Mouse (Mus musculus): Measurements from ENCODE around the gene Tnnc1.

Gene Tnnc1

GRCm38 (mm10) chr14:31244777-31245176 lies 36.7 kb downstream of the Tnnc1 start:
- in situ Hi-C loops (cut with MboI; ENCODE audit: unreplicated experiment in 2 of 2): loop anchor here (5.0 kb wide), 2 partner anchors 32 to 37 kb away; partner anchors contain the start of gene Tnnc1 (in 1 of the 2)

- in situ Hi-C loops (cut with MboI; ENCODE audit: unreplicated experiment in 2 of 2): loop anchor here in 1 of 2 experiments (5.0 kb wide), 1 partner anchor 34 kb away; no protein-coding TSS in a partner anchor
These were observed 37.8 kb downstream of the Tnnc1 start for GRCm38 (mm10) chr14:31245946-31246345.

GRCm38 (mm10) chr14:31248396-31248795 lies 40.3 kb downstream of the Tnnc1 start:
- in situ Hi-C loops (cut with MboI; ENCODE audit: unreplicated experiment in 2 of 2): loop anchor here in 1 of 2 experiments (5.0 kb wide), 1 partner anchor 36 kb away; no protein-coding TSS in a partner anchor

DNA sequence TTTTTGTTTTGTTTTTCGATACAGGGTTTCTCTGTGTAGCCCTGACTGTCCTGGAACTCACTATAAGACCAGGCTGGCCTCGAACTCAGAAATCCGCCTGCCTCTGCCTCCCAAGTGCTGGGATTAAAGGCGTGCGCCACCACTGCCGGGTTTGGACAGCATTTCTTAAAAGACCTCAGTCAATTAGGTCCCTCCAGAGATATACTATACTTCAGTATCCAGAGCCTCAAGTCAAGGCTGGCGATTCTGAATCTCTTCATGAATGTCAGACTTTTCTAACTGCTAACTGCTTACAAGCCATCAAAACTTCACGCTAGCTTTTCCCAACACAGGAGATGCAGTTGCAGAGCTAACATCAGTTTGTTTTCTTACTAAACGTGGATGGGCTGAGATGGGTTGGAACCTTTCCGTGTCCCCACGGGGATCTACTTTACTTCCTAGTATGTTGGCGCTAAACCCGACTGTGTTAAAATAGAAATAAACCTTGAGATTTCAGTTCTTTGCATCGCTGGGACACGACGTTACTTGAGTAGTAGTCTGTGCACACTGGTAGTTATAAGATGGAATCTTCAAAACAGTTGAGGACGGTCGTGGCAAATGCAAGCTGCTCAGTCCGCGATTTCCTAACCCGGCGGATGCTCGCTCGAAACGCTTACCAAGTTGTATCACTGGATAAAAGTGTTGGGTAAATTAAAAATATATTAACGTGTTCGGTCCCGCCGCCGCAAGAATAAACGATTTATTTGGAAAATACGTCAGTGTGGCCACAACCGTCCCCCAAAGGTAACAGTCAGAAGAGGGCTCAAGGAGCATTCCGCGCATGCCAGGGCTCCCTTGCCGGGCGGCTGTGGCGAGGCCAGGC lies 42.3 kb downstream of the Tnnc1 start:
- in situ Hi-C loops (cut with MboI; ENCODE audit: unreplicated experiment in 2 of 2): no loop called here

DNA sequence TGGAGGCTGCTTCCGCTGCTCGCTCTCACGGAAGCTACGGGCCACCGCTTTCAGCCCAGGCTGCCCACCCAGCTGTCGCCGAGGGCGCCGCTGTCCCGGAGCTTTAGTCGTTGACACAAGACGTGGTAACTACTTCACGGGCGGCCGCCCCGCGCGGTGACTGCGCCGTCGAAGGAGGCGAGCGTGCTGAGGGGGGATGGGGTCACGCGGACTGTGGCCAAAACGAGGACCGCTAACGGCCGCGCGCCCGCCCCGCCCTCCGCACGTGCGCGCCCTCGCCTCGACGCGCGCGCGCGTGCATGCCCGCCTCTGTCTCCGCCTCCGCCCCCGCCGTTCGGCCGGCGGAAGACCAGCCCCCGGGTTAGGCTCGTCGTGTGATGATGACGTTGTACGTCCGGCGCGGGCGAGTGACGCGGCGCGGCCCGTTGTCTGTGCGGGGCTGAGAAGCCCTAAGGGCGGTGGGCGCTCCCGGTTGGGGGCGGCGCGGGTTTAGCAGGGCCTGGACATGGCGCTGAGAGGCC lies 43.0 kb downstream of the Tnnc1 start, which contains the start of the genes Phf7 and Bap1:
Gene Phf7, minus strand, starts transcription at position 234 of the 521 bp plus-strand sequence.
Gene Bap1, plus strand, starts transcription at position 367 of the 521 bp plus-strand sequence.
- in situ Hi-C loops (cut with MboI; ENCODE audit: unreplicated experiment in 2 of 2): no loop called here

- in situ Hi-C loops (cut with MboI; ENCODE audit: unreplicated experiment in 2 of 2): no loop called here
These were observed 43.5 kb downstream of the Tnnc1 start for GRCm38 (mm10) chr14:31251626-31252025.

DNA sequence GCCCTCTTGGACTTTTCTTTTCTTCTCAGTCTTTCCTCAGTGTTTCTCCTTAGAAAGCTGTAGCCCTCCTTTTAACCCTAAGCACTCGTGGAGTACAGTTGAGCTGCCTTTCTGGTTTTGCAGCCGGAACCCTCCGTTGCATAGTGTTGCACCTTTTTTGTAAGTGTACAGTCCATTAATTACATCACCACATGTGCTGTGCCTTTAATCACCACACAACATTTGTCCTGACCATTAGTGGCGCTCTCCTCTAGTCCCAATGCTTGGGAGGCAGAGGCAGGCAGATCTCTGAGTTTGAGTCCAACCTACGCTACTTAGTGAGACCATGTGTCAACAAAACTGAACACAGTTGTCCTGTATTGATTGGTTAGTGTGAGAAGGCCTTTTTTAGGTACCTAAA lies 44.0 kb downstream of the Tnnc1 start:
- in situ Hi-C loops (cut with MboI; ENCODE audit: unreplicated experiment in 2 of 2): no loop called here

DNA sequence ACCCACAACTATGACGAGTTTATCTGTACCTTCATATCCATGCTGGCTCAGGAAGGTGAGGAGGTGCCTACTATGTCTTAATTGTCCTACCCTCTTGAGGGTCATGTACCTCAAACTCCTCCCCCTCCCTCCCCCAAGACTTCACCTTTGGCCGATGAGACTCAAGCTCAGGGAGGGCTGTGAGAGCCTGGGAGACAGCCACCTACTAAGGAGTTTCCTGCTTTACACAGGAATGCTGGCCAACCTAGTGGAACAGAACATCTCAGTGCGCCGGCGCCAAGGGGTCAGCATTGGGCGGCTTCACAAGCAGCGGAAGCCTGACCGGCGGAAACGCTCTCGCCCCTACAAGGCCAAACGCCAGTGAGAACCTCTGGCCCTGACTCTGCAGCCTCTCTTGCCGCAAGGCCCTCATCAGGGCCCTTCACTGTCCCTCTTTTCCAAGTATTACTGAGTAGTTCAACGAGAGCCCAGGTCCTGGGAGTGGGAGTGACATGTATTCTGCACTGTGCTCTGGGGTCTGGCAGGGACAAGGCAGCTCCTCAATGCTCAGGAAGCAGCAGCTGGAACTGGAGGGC lies 50.5 kb downstream of the Tnnc1 start:
- in situ Hi-C loops (cut with MboI; ENCODE audit: unreplicated experiment in 2 of 2): no loop called here

DNA sequence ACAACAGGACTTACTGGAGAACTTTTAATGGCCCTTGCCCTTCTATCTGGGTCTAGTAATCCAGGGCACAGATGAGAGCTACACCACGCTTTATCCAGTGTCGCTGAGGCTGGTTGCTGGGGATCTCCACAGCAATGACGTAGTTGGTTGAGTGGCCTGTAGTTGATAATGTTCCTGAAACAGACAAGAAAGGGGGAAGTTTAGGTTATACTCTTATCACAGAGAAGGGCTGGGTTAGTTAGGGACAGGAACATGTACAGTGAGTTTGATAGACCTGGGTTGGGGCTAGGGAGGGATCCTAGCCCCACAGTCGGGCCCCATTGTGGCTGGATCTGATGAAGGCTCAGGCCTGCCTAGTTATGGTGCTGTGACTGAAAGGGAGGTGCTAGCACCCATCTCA lies 52.3 kb downstream of the Tnnc1 start:
- in situ Hi-C loops (cut with MboI; ENCODE audit: unreplicated experiment in 2 of 2): no loop called here

GRCm38 (mm10) chr14:31260932-31261331 lies 52.8 kb downstream of the Tnnc1 start:
- in situ Hi-C loops (cut with MboI; ENCODE audit: unreplicated experiment in 2 of 2): no loop called here
